Mouse (Mus musculus) natural killer cell, adult 2 months (primary cell): Measurements from ENCODE around the gene Pdzrn3.

Source experiments
- DNase-seq, 2 experiments: peaks; one replicate each; pipeline ENCODE4 v3.0.0; 2022; ENCODE audit warnings: low spot score in 2 of 2

Gene Pdzrn3

DNA sequence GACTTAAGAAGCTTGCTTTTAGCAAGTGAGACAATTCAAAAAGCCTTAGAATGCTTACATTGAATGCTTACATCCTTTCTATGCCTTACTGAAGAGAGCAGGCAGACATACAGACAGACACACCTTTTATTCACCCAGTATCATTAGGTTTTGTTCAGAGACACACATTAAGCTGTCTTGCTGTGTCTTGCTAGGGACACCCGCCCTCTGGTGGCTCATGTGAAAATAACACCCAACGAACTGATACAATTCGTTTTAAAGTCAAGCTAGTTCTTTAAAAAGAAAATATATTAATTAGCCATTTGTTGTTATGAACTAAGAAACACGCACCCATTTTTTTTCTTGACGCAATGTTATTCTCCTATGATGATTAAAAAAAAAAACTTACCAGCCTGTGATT, 180.1 kb downstream of the Pdzrn3 start:
- peak in 1 of 2 experiments; percentile 5 for DNase-seq

DNA sequence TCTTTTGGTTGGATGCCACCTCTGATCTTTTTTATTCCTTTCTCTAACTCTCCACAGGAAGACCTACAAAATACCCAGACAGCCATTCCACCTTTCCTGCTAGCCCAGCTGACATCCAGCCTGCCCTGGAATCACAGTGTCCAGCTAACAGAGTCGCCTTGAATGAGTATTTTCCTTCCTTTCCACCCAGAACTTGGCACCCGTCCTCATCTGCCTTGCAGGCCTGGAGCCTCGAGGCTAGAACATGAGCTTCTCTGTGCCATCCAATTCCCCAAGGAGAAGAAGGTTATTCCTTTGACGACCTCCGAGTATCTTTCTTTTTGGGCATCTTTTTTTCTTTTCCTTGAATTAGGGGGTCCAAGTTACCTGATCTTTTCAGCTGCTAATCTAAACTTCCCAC, 181.8 kb downstream of the Pdzrn3 start:
- DNase-seq, result no peak

DNA sequence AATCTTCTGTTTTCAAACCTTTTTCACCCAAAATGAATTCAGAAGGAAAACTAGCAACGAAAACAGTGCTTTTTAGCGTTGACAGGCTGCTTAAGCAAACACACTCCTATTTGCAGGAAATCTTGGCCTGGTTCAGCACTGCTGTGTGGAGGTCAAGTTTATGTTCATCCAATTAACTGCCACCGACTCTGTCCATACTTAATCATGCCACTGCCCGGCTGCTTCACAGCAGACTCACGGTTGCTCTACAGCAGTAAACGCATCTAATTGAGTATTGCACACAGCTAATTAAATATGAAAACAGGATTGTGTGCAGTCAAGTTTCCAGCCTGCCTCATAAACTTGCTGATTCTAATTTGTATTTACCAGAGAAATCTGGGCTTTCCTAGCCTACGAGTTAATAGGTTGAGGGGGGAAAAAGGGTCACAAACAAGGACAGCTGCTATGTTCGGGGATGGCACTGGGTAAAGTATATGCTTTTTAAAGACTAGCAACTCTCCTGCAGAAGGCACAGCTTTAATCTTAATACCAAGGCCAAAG, 183.2 kb downstream of the Pdzrn3 start:
- DNase-seq, result no peak

DNA sequence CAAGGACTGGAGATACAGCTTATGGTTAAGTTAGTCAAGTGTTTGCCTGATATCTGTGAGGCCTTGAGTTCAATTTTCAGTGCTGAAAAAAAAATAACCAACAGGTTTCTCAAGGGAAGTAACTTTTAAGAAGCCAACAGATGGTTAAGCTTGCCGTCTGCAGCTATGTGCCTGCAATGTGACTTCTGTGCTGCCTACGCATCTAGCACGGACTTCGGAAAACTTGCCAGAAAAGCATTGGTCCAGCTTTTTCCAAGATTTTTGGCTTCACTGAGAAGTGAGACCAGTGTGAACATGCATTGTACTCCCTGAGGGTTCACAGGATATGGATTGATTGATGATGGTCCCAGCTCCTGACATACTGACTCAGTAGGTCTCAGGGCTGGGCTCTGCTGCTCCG, 186.1 kb downstream of the Pdzrn3 start:
- DNase-seq, result no peak

DNA sequence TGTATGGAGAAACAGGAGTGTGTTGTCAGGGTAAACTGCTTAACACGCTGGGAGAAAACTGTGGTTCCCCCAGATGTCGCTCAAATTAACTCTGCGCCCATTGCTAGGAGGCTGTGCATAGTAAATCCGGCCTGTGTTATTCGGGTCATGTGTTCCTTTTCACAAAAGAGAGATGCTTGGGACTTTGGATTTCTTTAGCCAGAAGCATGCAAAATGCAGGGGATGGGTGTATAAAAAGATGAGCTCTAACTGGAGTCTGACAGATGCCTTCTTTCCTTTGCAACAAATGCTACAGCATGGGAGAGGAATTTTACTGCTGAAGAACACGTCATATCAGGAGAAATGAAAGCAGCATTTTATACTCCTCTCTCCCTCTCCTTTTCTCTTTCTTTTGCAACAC, 190.4 kb downstream of the Pdzrn3 start:
- DNase-seq, result no peak

DNA sequence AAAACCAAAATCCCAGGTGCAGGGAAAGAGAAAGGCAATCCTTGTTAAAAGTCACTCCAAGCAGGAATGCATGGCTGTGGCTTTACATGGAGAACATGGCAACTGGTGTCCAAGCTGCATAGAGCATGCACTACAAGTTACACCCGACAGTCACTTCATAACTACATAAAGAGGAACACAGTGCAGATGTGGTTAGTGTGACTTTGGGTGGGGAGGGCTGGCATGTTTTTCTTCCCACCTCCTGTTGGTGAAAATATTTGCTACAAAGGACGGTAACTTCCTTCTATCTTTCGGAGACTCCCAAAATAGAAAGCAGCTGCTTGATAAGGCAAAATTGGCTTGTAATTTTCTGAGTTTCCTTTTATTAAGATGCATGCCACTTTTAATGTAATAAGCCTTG, 190.8 kb downstream of the Pdzrn3 start:
- DNase-seq, result no peak

DNA sequence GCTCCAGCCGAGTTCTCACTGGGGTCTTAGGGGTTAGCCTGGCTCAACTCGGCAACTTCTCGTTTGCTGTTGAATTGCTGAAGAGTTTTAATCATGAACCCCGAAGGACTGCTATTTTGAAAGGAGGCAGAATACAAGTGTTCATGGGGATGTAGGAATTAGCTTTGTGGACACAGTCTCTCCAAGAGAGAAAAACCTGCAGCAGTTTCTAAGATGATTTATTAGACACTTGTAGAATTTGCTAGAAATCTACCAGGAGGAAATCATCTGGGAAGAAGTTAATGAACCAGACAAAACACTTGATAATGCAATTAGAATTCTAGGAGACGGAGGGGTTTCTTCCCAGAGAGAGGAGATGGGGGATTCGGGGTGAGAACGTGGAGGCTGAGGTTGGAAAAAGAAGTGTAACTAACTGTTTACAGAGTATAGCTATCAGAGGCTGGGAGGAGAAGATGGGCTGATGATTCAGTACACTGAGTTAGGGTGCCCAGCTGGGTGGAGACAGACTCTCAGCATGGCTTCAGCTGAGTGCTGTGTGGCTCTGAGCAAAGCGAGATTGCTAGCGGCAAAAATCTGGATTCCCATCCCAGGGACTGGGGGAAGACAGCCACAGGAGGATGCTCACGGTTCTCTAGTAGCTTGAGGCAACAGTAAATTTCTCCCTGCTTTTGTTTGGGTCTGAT, 193.5 kb downstream of the Pdzrn3 start:
- DNase-seq, result no peak

DNA sequence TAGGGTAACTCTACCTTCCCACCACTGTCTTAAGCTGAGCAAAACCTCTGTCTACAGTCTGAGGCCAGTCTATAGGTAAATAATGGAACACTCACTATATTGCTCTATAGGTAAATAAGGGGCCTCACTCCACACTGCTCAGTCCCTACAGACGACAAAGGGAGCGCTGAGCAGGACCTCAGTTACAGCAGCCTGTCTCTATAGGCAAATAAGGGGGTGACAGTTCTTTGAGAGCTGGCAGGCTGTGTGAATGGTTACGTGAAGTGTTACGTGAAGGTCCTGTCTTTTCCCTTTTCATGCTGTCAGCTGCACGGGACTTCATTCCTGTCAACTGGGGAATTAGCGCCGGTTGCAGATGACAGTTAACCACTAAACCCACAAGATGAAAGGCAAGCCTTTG, 207.0 kb downstream of the Pdzrn3 start:
- no peak for DNase-seq

DNA sequence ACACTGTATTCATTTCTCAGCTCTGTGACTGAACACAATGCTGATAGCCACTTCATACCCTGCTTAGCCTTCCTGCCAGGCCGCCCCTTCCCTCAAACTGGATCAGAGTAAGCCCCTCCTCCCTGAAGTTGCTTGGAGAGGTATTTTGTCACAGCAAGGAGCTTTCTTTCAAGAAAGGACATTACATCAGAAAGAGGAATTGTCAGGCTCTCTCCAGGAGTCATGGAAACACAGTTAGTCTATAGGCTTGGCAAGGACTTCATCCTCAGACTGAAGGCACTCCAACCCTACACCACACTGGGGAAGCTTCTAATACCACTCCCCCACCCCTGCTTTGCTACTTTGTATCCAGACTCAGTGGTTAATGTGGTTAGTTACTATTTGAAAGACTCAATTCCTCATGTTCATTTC, 224.2 kb downstream of the Pdzrn3 start:
- DNase-seq, result no peak

DNA sequence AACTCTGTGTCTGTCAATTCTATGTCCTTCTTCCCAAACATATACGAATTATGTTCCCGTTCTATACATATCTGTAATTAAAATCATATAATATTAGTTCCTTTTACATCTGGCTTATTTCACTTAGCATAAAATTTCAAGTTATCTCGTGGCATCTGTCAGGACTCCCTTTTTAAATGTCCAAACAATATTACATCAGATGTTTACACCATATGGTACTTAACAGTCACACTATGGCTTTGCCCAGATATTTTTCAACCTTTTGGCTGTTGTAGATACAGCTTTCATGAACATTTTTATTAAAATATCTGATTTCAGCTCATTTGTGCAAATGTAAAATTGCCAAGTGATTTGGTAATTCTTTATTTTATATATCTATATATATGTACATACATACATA, 242.3 kb downstream of the Pdzrn3 start:
- DNase-seq, result no peak

DNA sequence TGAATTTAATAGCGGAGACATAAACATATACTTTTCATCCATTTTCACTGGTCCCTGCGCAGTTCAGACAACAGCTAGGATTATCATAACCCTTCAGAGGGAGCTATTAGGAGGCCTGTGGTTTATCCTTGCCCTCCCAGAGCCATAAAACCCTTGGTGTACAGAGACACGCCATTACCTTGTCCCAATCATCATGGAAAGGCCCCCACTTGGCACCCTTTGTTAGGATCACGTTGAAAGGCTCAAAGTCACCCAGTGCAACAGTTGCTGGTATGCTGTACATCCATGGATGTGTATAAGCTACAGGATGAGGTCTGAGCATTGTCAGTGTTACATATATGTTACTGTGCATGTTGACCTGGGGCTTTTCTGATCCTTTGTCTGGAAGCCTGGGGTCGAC, 252.3 kb downstream of the Pdzrn3 start:
- DNase-seq, result no peak

DNA sequence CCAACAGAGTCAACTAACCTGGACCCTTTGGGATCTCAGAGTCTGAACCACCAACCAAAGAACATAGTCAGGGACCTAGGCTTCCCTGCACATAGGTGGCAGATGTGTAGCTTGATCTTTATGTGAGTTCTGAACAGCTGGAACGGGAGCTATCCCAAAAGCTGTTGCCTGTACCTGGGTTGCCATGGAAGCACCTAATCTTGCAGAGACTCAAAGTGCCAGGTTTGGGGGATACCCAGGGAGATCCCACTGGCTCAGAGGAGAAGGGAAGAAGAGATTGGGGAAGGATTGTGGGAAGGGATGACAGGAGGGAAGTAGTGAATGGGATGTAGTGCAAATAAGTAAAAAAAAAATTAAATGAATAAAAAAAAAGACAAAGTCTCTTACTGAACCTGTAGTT, 268.7 kb downstream of the Pdzrn3 start:
- DNase-seq, result no peak

DNA sequence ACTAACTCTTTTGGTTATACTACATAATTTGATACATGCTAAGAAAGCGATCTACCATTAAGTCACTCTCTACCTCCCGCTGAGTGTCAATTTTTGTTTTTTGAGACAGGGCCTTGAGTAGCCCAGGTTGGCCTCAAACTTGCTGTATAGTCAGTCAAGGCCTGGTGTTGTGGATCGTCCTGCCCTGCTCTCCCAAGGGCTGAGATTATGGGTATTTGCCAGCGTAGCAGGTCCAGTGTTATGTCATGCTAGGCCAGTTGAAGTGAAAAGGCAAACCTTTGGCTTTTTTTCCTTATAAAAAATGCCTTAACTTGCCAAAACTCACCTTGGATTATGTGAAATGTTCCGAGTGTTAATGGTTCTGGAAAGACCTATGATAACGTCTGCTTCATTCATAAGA, 274.2 kb downstream of the Pdzrn3 start:
- no peak for DNase-seq

DNA sequence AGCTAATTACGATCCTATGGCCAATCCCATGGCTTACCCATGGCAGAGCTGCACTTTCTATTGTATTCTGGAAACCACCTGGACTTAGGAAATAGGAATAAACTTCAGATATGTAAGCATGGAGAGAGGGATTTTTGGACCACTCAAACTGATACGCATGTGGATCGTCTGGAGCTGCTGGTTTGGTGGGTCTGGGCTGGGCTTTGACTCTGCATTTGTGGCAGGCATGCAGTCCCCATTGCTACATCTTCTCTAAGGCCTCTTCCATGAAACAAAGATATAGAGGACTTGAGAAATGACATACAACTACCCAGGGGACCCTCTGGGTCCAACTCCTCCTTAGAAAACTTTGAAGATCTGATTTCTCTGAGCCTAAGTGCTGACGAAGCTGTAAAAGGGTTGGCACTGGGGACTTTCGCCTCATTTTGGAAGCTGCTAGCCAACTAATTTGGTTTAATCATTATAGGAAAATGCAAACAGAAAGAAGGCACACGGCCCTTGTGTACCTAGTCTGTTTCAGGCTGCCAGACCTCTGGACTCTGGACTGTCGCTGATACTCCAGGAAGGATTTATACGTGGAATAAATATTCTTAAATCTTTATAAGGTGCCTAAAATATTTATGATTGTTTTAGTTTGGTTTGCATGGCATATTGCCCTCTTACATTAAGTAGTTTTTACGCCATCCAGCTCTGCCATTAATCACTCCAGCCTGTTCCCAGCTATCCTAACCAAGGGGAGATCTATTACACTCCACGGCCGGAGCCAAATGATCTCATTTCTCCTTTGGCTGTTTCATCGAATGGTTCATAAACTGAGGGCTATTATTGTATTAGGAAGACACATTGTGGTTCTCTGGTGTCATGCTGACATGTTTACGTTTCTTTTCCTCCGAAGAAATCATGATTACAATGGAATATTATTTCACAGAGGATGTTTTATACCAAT, 275.7 kb downstream of the Pdzrn3 start:
- no peak for DNase-seq
